Mouse (Mus musculus): ENCODE results near the gene Tipin.
"Not testable (repeated sequence)": the region's sequence is repeated elsewhere in the genome, so short reads cannot be mapped to it uniquely, and the experiment has no call there.

The Tipin gene

DNA sequence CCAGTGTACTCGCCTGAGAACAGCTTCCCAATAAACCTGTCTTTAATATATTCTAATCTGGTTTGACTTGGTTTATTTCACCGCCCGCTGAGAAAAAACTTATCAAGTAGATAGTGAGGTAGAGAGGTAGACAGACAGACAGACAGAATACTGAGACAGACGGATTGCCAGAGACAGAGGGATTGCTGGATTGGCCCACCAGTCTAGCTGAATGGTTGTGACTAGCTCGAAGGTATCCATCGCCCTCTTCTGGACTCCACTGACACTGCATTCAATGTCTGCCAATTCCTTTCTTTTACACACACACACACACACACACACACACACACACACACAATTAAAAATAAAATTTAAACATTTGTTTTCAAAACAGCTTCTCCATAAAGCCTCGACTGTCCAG is 8.8 kb upstream of the Tipin start:
- peak; percentile 55 to 71 for DNase-seq

DNA sequence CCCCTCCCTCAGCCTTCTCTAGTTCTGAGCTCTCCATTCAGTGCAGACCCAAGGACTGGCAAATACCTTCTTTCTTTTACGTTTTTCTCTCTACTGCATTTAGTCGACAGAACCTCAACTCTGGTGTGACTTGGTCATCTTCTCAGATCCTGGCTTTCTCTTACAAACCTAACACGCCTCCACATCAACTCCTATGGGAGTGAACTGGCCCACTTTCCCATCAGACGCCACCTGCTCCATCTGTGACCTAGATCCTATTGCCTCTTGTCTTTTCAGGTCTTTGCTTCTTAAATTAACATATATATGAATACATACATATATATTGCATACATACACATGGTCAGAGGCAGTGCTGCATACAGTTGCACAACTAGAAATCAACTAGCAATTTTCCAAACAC is 7.6 kb upstream of the Tipin start:
- no peak for DNase-seq

- no peak for DNase-seq
These were observed 7.1 kb upstream of the Tipin start for GRCm38 (mm10) chr9:64274291-64274690.

- DNase-seq = peak in 1 of 2 experiments; percentile 39
These were observed 6.5 kb upstream of the Tipin start for GRCm38 (mm10) chr9:64274919-64275318.

DNA sequence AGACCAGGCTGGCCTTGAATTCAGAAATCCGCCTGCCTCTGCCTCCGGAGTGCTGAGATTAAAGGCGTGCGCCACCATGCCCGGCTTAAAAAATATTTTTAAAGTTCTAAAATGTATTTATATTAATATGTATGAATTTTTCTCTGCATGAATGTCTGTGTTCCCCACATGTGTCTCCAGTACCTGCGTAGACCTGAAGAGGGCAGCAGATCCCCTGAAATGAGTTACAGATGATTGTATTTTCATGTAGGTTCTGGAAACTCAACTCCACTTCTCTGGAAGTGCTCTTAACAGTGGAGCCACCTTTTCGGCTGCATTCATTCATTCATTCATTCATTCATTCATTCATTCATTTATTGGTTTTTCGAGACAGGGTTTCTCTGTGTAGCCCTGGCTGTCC is 3.7 kb upstream of the Tipin start:
- peak; percentile 83 to 88 for DNase-seq

- no peak for DNase-seq
These were observed 2.6 kb upstream of the Tipin start for GRCm38 (mm10) chr9:64278665-64279310.

- DNase-seq = no peak
These were observed 399 bp downstream of the Tipin start for GRCm38 (mm10) chr9:64281781-64282178.

GRCm38 (mm10) chr9:64282404-64282987 is 1.1 kb downstream of the Tipin start:
- no peak for DNase-seq

- DNase-seq = not testable (repeated sequence)
These were observed 21.7 kb downstream of the Tipin start for GRCm38 (mm10) chr9:64303086-64303485.

DNA sequence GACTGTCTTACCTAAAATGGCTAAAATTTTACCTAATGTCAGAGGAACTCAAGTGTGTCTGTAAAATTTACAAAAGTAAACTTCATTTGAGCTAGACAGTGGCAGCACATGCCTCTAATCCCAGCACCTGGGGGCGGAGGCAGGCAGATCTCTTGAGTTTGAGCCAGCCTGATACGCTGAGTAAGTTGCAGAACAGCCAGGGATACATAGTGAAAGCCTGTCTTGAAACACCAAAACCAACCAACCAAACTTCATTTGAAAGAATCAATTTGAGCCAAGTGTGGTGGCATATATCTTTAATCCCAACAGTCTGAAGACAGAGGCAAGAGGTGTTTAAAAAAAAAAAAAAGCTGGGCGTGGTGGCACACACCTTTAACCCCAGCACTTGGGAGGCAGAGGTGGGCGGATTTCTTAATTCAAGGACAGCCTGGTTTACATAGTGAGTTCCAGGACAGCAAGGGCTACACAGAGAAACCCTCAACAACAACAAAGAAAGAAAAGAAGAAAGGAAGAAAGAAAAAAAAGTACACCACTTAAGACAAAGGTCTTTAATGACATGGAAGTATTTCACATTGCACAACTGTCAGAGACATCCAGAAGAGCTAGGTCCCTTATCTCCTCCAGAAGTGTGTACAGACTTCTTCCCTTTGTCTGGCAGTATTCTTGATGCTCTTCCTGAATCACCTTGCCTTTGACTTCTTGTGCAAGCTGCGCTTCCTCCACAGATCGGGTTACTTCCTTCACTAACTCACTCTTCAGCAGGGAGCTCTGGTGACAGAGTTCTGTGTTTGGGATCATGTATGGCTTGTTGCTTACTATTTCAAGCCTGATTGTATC is 25.3 kb downstream of the Tipin start:
- no peak for DNase-seq

GRCm38 (mm10) chr9:64310996-64311785 is 29.8 kb downstream of the Tipin start:
- no peak for DNase-seq

DNA sequence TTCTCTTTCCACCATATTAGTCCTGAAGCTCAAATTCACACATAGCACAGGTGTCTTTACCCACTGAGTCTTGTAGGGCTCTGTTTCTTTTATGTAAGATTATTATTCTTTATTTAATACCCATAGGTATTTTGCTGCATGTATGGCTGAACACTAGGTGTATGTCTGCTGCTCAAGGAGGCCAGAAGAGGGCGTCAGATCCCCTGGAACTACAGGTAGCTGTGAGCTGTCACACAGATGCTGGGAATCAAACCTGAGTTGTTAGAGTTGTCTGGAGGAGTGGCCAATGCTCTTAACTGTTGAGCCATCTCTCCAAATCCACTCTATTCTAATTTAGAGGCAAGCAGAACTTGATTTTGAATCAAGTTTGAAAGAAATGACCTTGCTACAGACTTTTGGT is 30.7 kb downstream of the Tipin start:
- peak in 1 of 2 experiments; percentile 6 for DNase-seq

- no peak for DNase-seq
These were observed 33.3 kb downstream of the Tipin start for GRCm38 (mm10) chr9:64314696-64315095.

DNA sequence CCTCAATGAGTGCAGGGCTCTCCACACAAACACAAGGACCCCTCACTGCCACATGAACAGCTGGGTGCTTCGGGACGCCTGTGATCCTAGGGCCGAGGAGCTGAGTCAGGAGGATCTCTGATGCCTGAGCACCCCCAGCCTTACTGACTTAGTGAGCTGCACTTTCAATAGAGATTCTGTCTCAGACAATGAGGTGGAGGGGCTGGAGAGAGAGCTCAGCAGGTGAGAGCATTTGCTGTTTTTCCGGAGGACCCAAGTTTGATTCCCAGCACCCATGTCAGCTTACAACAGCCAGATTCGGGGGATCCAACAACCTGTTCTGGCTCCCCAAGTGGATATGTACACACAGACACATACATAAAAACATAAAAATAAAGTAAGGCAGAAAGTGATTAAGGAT is 35.6 kb downstream of the Tipin start:
- no peak for DNase-seq

- DNase-seq = no peak
These were observed 42.6 kb downstream of the Tipin start for GRCm38 (mm10) chr9:64323976-64324375.

GRCm38 (mm10) chr9:64335825-64336224 is 54.4 kb downstream of the Tipin start:
- no peak for DNase-seq

DNA sequence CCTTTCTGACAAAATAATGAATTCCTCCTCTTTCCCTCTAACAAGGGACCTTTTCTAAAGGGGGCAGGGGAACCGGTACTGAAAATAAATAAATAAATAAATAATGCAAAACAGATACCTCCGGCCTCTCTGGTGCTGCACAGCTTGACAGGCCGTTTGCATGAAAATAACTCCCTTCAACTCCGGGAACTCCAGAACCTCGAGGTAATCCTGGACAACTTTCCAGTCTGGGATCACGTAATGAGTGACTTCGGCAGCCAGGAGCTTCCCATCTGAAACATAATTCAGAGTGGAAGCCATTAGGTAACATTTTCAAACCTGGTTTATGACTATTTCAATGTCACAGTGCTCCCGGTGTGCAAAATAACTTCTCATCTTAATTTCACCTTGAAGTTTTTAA is 58.0 kb downstream of the Tipin start:
- peak in 1 of 2 experiments; percentile 14 for DNase-seq

- DNase-seq = peak; percentile 84 to 85
These were observed 59.2 kb downstream of the Tipin start for GRCm38 (mm10) chr9:64340351-64341253.

- no peak for DNase-seq
These were observed 59.8 kb downstream of the Tipin start, which contains the start of gene Dis3l for GRCm38 (mm10) chr9:64341254-64341566. TSS of gene Dis3l (minus strand) at chr9:64341288.

- DNase-seq = no peak
These were observed 60.3 kb downstream of the Tipin start for GRCm38 (mm10) chr9:64341671-64342070.

DNA sequence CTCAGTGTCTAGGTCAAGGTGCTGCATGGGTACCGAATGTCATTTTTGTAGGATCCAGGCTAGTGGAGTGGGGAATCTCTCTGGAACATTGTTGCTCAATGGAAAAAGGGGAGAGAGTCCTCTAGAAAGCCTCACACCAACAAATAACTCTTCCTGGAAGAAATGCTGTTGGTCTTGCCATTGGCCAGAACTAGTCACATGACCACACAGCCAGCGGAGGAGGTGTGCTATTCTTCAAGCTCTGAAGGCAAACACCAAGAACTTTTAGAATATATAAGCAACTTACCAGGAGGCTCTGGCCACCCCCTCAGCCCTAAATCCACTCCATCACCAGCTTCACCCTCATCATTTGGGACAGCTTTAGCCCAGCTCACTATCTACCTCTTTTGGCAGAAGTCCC is 62.3 kb downstream of the Tipin start:
- DNase-seq = no peak

- no peak for DNase-seq
These were observed 64.5 kb downstream of the Tipin start for GRCm38 (mm10) chr9:64345931-64346330.

Data from cerebellum, postnatal 14 days (tissue).